Mouse (Mus musculus): Measurements from ENCODE around the gene Zbtb41. TPM values are rescaled to one million over a fixed set of nuclear protein-coding genes. Genes with fewer than 3 reads are reported as not detected.

Gene Zbtb41
- polyA plus RNA-seq, 1 experiment: 2.0 TPM

- no peaks in the 10 kb centered on the region for H3K79me2 ChIP-seq (ENCODE audit: control insufficient read depth, insufficient read depth)
- H3ac ChIP-seq (ENCODE audit: control insufficient read depth, insufficient read length): no peak overlapping the region
- H3K27me3 ChIP-seq (ENCODE audit: control insufficient read depth, insufficient read depth, insufficient read length): no peaks in the 10 kb centered on the region
Observed at GRCm38 (mm10) chr1:139480246-139480645, 58.2 kb downstream of the Zbtb41 start.

DNA sequence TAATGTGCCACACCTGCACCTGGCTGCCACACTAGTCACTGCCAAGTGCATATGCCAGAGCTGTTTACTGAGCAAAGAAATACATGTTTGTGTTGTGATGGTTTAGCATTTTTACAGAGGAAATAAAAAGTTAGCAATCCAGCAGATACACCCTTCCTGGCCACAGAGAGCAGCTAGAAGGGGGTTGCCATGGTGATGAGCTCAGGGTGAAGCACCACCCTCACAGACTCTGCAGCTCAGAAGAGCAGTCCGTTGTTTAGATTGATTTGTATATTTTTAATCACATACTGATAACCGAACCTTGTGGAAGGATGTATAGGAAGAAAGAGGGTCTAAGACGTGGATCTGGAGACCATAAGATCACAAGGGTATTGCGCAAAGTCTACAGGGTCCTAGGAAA, 59.1 kb downstream of the Zbtb41 start:
- no peak overlapping the region for H3K4me2 ChIP-seq (ENCODE audit: low read depth)

More at GRCm38 (mm10) chr1:139480246-139480645, 58.2 kb downstream of the Zbtb41 start:
- TF ChIP-seq CEBPB (IDR thresholded peaks at IDR 0.05; ENCODE audit: insufficient read depth, poor library complexity, severe bottlenecking): no peak
- no peak for TF ChIP-seq E2F4 (IDR thresholded peaks at IDR 0.05; ENCODE audit: insufficient read depth)
- no peak for TF ChIP-seq USF1 (IDR thresholded peaks at IDR 0.05; ENCODE audit: low read depth)
- TF ChIP-seq MYOG (IDR thresholded peaks at IDR 0.05; ENCODE audit: control insufficient read depth in 1 of 3, insufficient read depth in 1 of 3, insufficient read length in 2 of 3, low read depth in 2 of 3): no peak
- TF ChIP-seq MYOD1 (IDR thresholded peaks at IDR 0.05; ENCODE audit: control insufficient read depth in 1 of 3, insufficient read length in 2 of 3, low read depth in 2 of 3): no peak
- TF ChIP-seq REST (IDR thresholded peaks at IDR 0.05; ENCODE audit: insufficient read depth, insufficient read length): no peak
- TF ChIP-seq TCF12 (IDR thresholded peaks at IDR 0.05; ENCODE audit: insufficient read depth, poor library complexity, severe bottlenecking): no peak
- no peak for TF ChIP-seq MAX (IDR thresholded peaks at IDR 0.05; ENCODE audit: low read depth)
- no peak for TF ChIP-seq POLR2AphosphoS2 (IDR thresholded peaks at IDR 0.05; ENCODE audit: insufficient read length, low read depth)
- TF ChIP-seq TCF3 (IDR thresholded peaks at IDR 0.05; ENCODE audit: insufficient read length, low read depth): no peak
- no peak for TF ChIP-seq POLR2A (IDR thresholded peaks at IDR 0.05; ENCODE audit: insufficient read length, low read depth)
- TF ChIP-seq SRF (IDR thresholded peaks at IDR 0.05; ENCODE audit: control insufficient read depth, insufficient read length, low read depth): no peak
- H3K4me3 ChIP-seq: no peak overlapping the region
- peaks cover 28% of the 10 kb centered on the region for H3K36me3 ChIP-seq (ENCODE audit: control insufficient read depth, insufficient read depth)
- H3K4me2 ChIP-seq (ENCODE audit: low read depth): no peak overlapping the region

DNA sequence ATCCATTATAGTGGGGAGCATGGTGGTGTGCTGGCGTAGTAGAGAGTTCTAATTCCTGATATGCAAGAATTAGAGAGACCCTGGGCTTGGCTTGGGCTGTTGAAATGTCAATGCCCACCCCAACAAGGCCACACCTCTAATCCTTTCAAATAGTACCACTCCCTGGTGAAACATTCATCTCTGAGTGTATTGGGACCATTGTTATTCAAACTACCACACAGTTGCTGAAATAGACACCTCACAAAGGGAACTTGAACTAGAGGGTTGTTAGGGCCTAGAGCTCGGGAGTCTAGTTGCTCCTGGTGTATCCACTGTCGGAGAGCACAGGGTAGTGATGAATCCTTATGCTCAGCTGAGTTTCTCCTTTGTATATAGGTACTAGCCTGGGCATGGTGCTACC, 72.5 kb downstream of the Zbtb41 start:
- Histone ChIP-seq H3K4me3 (no peak overlapping the region), H3K4me2 (ENCODE audit: low read depth) (no peak overlapping the region), H3ac (ENCODE audit: control insufficient read depth, insufficient read length) (no peak overlapping the region), H3K27me3 (ENCODE audit: control insufficient read depth, insufficient read depth, insufficient read length) (no peaks in the 10 kb centered on the region), H3K79me2 (ENCODE audit: control insufficient read depth, insufficient read depth) (no peaks in the 10 kb centered on the region), H3K36me3 (ENCODE audit: control insufficient read depth, insufficient read depth) (peaks cover 30% of the 10 kb centered on the region)
- TF ChIP-seq REST (IDR thresholded peaks at IDR 0.05; ENCODE audit: insufficient read depth, insufficient read length): no peak
- no peak for TF ChIP-seq USF1 (IDR thresholded peaks at IDR 0.05; ENCODE audit: low read depth)
- no peak for TF ChIP-seq POLR2A (IDR thresholded peaks at IDR 0.05; ENCODE audit: insufficient read length, low read depth)
- no peak for TF ChIP-seq E2F4 (IDR thresholded peaks at IDR 0.05; ENCODE audit: insufficient read depth)
- TF ChIP-seq SRF (IDR thresholded peaks at IDR 0.05; ENCODE audit: control insufficient read depth, insufficient read length, low read depth): no peak
- no peak for TF ChIP-seq CEBPB (IDR thresholded peaks at IDR 0.05; ENCODE audit: insufficient read depth, poor library complexity, severe bottlenecking)
- TF ChIP-seq MYOD1 (IDR thresholded peaks at IDR 0.05; ENCODE audit: control insufficient read depth in 1 of 3, insufficient read length in 2 of 3, low read depth in 2 of 3): no peak
- TF ChIP-seq POLR2AphosphoS2 (IDR thresholded peaks at IDR 0.05; ENCODE audit: insufficient read length, low read depth): no peak
- TF ChIP-seq TCF3 (IDR thresholded peaks at IDR 0.05; ENCODE audit: insufficient read length, low read depth): no peak
- no peak for TF ChIP-seq MAX (IDR thresholded peaks at IDR 0.05; ENCODE audit: low read depth)
- no peak for TF ChIP-seq TCF12 (IDR thresholded peaks at IDR 0.05; ENCODE audit: insufficient read depth, poor library complexity, severe bottlenecking)
- no peak for TF ChIP-seq MYOG (IDR thresholded peaks at IDR 0.05; ENCODE audit: control insufficient read depth in 1 of 3, insufficient read depth in 1 of 3, insufficient read length in 2 of 3, low read depth in 2 of 3)

More for the DNA sequence above, 59.1 kb downstream of the Zbtb41 start:
- TF ChIP-seq MYOD1 (IDR thresholded peaks at IDR 0.05; ENCODE audit: control insufficient read depth in 1 of 3, insufficient read length in 2 of 3, low read depth in 2 of 3) (no peak), POLR2A (IDR thresholded peaks at IDR 0.05; ENCODE audit: insufficient read length, low read depth) (no peak), MAX (IDR thresholded peaks at IDR 0.05; ENCODE audit: low read depth) (no peak), CEBPB (IDR thresholded peaks at IDR 0.05; ENCODE audit: insufficient read depth, poor library complexity, severe bottlenecking) (no peak), USF1 (IDR thresholded peaks at IDR 0.05; ENCODE audit: low read depth) (no peak), REST (IDR thresholded peaks at IDR 0.05; ENCODE audit: insufficient read depth, insufficient read length) (no peak), TCF3 (IDR thresholded peaks at IDR 0.05; ENCODE audit: insufficient read length, low read depth) (no peak), SRF (IDR thresholded peaks at IDR 0.05; ENCODE audit: control insufficient read depth, insufficient read length, low read depth) (no peak), POLR2AphosphoS2 (IDR thresholded peaks at IDR 0.05; ENCODE audit: insufficient read length, low read depth) (no peak), E2F4 (IDR thresholded peaks at IDR 0.05; ENCODE audit: insufficient read depth) (no peak), TCF12 (IDR thresholded peaks at IDR 0.05; ENCODE audit: insufficient read depth, poor library complexity, severe bottlenecking) (no peak), MYOG (IDR thresholded peaks at IDR 0.05; ENCODE audit: control insufficient read depth in 1 of 3, insufficient read depth in 1 of 3, insufficient read length in 2 of 3, low read depth in 2 of 3) (no peak)
- Histone ChIP-seq H3ac (ENCODE audit: control insufficient read depth, insufficient read length) (no peak overlapping the region), H3K27me3 (ENCODE audit: control insufficient read depth, insufficient read depth, insufficient read length) (no peaks in the 10 kb centered on the region), H3K79me2 (ENCODE audit: control insufficient read depth, insufficient read depth) (no peaks in the 10 kb centered on the region), H3K4me3 (no peak overlapping the region), H3K36me3 (ENCODE audit: control insufficient read depth, insufficient read depth) (peaks cover 27% of the 10 kb centered on the region)

DNA sequence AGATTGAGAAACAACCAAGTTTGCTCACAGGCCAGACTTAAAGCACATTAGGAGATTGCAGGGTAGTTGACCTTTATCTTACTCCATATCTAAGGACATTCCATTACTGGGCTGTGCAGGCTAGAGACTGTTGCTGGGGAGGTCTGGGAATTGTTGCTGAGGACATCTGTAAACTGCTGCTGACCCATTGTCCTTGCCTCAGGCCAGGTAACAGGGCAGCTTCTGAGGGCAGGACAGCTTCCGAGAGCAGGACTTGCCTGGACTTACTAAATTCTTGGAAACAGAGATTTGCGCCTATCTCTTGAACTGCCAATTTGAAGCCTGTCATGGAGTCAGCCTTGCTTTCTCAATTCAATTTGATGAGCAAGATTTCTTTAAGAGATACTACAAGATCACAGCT, 73.3 kb downstream of the Zbtb41 start:
- H3K27me3 ChIP-seq (ENCODE audit: control insufficient read depth, insufficient read depth, insufficient read length): no peaks in the 10 kb centered on the region
- H3K4me2 ChIP-seq (ENCODE audit: low read depth): no peak overlapping the region
- peaks cover 23% of the 10 kb centered on the region for H3K36me3 ChIP-seq (ENCODE audit: control insufficient read depth, insufficient read depth)
- H3K79me2 ChIP-seq (ENCODE audit: control insufficient read depth, insufficient read depth): no peaks in the 10 kb centered on the region
- H3ac ChIP-seq (ENCODE audit: control insufficient read depth, insufficient read length): no peak overlapping the region
- H3K4me3 ChIP-seq: no peak overlapping the region
- TF ChIP-seq SRF (IDR thresholded peaks at IDR 0.05; ENCODE audit: control insufficient read depth, insufficient read length, low read depth) (no peak), E2F4 (IDR thresholded peaks at IDR 0.05; ENCODE audit: insufficient read depth) (no peak), CEBPB (IDR thresholded peaks at IDR 0.05; ENCODE audit: insufficient read depth, poor library complexity, severe bottlenecking) (no peak), REST (IDR thresholded peaks at IDR 0.05; ENCODE audit: insufficient read depth, insufficient read length) (no peak), TCF12 (IDR thresholded peaks at IDR 0.05; ENCODE audit: insufficient read depth, poor library complexity, severe bottlenecking) (no peak), MAX (IDR thresholded peaks at IDR 0.05; ENCODE audit: low read depth) (no peak), TCF3 (IDR thresholded peaks at IDR 0.05; ENCODE audit: insufficient read length, low read depth) (no peak)

Data from myocyte (in vitro differentiated cells).